Mouse (Mus musculus) activated CD4-positive, CD25-positive, alpha-beta regulatory T cell, adult 4 months (primary cell): ENCODE data around the gene Nfic. TPM values are rescaled to one million over a fixed set of nuclear protein-coding genes. Genes with fewer than 3 reads are reported as not detected.

Source experiments
- ATAC-seq: one replicate; pipeline ENCODE4 v1.8.0; 2017
- polyA plus RNA-seq, 2 experiments: library from polyadenylated mRNA; unstranded; fragments of 100-300 nt; shearing (Covaris generic); gene quantifications; one replicate each; pipeline ENCODE4 v1.2.1; 2017

The Nfic gene
- polyA plus RNA-seq, 2 experiments from 2014 or later: 15.2 to 16.0 TPM

DNA sequence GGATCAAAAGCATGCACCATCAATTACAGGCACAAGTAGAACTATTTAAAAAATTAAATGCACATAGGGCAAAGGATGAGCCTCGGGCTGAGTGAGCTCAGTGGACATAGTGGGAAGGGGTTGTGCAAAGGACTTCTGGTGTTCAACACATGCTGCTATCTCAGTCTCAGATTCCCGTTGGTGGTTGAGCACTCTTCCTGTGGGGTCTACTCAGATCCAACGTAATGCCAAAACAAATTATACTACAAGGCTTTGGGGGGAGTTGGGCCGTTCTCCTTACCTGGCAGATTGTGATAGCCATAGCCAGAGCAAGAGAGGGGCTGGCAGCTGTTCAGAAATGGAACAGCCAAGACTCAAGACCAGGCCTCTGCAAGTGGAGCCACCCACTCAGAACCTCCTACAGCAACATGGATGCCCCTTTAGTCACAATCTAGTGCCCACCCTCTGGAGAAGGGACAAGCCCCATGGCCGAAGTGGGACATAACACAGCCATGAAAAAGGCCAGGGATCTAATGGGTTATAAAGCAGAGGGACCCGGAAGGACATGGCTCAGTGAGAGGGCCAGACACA, 75.5 kb downstream of the Nfic start:
- no peak for ATAC-seq

- no peak for ATAC-seq
These were observed 76.3 kb downstream of the Nfic start for GRCm38 (mm10) chr10:81379183-81379553.

DNA sequence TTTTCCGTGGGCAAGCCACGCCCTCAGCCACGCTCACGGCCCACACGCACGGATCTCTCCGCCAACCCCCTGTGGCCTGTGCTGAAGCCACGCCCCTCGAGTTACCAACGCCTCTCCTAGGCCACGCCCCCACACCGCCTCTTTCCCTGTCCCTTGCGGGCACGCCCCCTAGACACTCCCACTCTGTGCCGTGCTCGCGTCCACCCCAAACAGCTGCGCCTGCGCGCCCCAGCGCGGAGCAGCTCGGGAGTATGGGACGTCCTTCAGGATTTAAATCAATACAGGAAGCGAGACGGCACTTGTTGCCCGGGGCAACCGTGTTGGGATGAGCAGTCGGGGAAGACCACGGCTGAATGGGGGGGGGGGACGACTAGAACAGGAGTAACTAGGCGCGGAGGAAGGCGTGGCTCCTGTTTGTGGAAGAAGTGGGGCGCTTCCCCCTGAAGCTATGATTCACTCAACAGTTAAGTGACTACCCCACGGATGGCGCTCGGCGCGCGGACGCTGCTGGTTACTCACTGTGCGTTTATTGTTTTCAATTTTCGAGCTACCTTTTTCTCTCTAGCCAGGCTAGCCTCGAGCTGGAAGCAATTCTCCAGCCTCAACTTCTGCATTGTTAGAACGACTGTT, 76.8 kb downstream of the Nfic start:
- peak; percentile 91 for ATAC-seq

- ATAC-seq: no peak
These were observed 77.5 kb downstream of the Nfic start, which contains the start of gene Fzr1 for GRCm38 (mm10) chr10:81377793-81378552. Gene Fzr1, minus strand, starts transcription at chr10:81378516.

DNA sequence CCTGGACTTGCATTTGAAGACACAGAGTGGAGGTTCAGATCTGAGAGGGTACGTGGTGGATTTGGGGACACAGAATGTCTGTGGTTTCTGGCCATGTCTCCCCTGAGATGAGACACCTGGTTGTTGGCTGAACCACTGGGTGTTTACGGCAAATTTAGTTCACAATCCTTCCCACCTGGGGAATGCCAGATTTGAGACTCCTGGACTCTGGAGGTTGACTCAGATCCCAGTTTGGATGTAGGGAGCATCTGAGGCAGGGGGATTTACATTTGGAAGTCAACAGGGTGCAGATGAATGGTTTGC, 78.1 kb downstream of the Nfic start:
- ATAC-seq: no peak

GRCm38 (mm10) chr10:81376561-81377361, 78.7 kb downstream of the Nfic start:
- no peak for ATAC-seq

DNA sequence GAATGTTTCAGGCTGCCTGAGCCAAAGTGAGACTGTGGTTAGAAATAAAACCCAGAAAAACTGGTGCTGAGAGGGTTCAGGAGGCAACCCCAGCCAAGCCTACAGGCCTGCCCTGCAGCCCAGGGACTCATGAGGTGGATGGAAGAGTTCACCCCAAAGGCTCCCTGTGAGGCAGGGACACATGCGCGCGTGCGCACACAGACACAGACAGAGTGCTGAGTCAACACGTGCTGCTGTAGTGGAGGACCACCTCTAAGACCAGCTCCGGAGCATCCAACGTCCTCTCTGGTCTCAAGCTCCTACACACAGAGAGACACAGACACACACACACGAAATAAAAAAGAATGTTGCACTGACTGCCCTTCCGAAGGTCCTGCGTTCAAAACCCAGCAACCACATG, 80.1 kb downstream of the Nfic start:
- no peak for ATAC-seq

DNA sequence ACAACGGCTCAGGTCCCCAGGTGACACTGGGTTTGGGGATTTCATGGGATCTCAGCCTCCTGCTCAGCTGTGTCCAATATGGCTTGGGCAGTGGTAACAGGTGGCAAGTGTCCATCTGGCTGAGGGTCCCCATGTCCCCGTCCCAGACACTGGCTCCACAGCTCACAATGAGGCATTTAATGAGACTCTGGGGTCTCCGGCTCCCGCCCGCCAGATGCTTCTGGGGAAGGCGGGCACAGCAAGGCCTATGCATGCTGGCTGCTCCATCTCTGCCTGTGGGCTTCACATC, 88.3 kb downstream of the Nfic start:
- no peak for ATAC-seq

- no peak for ATAC-seq
These were observed 88.8 kb downstream of the Nfic start for GRCm38 (mm10) chr10:81366477-81367206.

- no peak for ATAC-seq
These were observed 89.6 kb downstream of the Nfic start, which contains the start of gene 4930404N11Rik for GRCm38 (mm10) chr10:81365672-81366476. Gene 4930404N11Rik, minus strand, starts transcription at chr10:81365816.

DNA sequence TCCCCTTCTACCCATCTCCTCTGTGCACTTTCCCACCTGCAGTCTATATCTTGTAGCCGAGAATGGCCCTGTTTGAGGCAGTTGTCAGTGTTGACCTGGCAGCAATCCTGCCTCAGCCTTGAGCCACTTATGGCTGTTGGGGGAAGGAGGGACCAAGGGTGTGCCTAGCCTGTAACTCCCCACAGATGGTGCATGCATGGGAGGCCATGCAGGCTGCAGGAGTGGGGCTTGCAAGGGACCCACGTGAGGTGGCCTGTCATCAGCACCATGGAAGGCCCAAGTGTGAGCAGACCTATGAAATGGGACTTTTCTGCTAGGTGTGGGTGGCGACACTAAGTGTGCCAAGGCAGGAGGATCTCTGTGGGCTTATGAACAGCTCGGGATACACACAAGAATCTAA, 90.4 kb downstream of the Nfic start:
- ATAC-seq: no peak

GRCm38 (mm10) chr10:81364666-81365065, 90.8 kb downstream of the Nfic start:
- no peak for ATAC-seq

- no peak for ATAC-seq
These were observed 91.7 kb downstream of the Nfic start for GRCm38 (mm10) chr10:81363436-81364346.

DNA sequence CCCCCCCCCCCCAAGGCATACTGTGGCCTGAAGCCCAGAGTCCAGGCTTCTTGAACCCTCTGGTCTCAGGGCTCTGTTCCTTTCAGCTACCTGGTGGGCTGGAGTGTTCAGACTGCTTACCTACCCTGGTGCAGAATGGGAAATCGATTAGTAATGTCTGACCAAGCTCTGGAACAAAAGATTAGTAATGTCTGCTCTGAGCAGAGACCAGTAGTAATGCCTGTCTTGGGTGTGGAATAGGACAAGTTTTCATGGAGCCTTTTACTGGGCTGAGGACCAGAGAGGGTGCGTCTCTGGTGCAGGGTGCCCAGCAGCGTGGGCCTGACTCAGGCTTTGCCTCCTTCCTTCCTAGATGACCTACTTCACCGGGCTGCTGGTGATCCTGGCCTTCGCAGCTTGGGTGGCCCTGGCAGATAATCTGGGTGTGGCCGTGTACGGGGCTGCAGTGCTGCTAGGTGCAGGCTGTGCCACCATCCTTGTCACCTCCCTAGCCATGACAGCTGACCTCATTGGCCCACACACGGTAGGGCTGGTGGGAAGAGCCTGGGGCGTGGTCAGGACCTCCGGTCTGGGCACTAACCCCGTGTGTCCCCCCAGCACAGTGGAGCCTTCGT, 93.0 kb downstream of the Nfic start:
- ATAC-seq: no peak

- no peak for ATAC-seq
These were observed 94.7 kb downstream of the Nfic start for GRCm38 (mm10) chr10:81360721-81361120.

- ATAC-seq: no peak
These were observed 96.6 kb downstream of the Nfic start for GRCm38 (mm10) chr10:81358841-81359240.

DNA sequence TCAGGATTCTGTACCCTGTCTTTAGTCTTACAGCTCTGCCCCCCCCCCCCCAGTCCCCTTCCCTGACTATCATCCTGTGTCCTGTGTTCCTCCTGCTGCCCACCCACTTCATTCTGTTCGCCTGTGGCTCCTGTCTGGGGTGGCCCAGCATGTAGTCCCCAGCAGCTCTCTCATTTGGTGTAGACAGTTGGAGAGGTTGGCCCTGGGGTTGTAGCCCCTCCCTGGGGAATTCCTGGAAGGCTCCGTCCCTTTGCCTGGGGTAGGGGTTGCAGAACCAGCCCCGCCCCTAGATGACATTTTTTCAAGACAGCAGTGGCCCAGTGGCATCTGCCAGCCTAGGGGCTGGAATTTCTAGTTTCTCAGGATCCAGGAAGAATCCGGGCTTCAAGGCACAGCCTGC, 97.2 kb downstream of the Nfic start:
- ATAC-seq: no peak

DNA sequence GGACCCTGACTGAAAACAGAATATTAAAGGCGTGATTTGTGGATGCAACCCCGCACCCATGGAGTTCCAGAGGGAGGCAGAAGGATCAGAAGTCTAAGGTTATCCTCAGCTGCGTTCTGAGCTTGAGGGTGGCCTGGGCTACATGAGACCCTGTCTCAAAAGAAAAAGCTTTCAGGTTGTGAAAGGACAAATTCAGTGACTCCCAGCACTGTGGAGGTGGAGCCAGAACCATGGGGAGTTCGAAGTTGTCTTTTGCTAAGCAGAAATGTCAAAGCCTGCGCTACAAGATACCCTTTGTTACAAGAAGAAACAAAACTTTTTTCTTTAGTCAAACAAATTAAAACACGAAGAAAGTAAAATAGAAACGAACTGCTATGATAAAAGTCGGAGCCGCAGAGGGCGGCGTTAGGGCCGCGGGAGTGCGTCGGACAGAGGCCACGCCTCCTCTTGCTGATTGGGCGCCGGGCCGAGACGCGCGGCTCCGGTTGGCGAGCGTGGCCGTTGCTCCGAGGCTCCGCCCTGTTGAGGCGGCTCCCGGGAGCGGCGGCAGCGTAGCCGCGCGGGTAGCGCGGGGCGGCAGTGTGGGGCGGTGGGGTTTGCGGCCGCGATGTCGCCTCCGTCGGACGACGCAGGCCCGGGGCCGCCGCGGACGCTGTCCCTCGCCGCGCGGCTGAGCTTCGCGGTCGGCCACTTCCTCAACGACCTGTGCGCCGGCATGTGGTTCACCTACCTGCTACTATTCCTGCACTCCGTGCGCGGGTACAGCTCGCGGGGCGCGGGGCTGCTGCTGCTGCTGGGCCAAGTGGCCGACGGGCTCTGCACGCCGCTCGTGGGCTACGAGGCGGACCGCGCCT, 98.2 kb downstream of the Nfic start, which contains the start of gene Mfsd12:
Mfsd12 (plus strand) TSS at position 501 of the 854 bp plus-strand sequence.
- ATAC-seq: peak; percentile 91

GRCm38 (mm10) chr10:81356352-81356990, 99.0 kb downstream of the Nfic start:
- no peak for ATAC-seq
